Mouse (Mus musculus) heart, embryonic 12.5 days (tissue): Measurements from ENCODE around the gene Ndufs8. TPM values are rescaled to one million over a fixed set of nuclear protein-coding genes. Genes with fewer than 3 reads are reported as not detected.

Experiments
- ATAC-seq: fragments of 200-750 bp; cut with Nextera tagmentation; 2 replicates; pipeline ENCODE4 v1.8.0; 2017; ENCODE audit warnings: moderate TSS enrichment, moderate library complexity; ENCODE audit not compliant: insufficient number of reproducible peaks, low FRiP score
- H3K27ac ChIP-seq: fragments of 300-500 bp; sonication (generic); 2 replicates; pipeline ENCODE4 v1.5.1; 2016; ENCODE audit warnings: mild to moderate bottlenecking, moderate library complexity; ENCODE audit not compliant: poor library complexity, severe bottlenecking
- H3K27me3 ChIP-seq: fragments of 300-500 bp; sonication (generic); replicated peaks from 2 replicates; pipeline ENCODE4 v1.6.1; 2016; ENCODE audit warnings: mild to moderate bottlenecking, moderate library complexity
- H3K36me3 ChIP-seq: fragments of 300-500 bp; sonication (generic); 2 replicates; pipeline ENCODE4 v1.6.1; 2016; ENCODE audit warnings: mild to moderate bottlenecking, moderate library complexity
- H3K4me1 ChIP-seq: fragments of 300-500 bp; sonication (generic); replicated peaks from 2 replicates; pipeline ENCODE4 v1.6.1; 2016; ENCODE audit warnings: mild to moderate bottlenecking
- H3K4me2 ChIP-seq: fragments of 300-500 bp; sonication (generic); 2 replicates; pipeline ENCODE4 v1.6.1; 2016; ENCODE audit warnings: mild to moderate bottlenecking, moderate library complexity
- H3K4me3 ChIP-seq: fragments of 300-500 bp; sonication (generic); 2 replicates; pipeline ENCODE4 v1.5.1; 2016; ENCODE audit warnings: mild to moderate bottlenecking
- H3K9ac ChIP-seq: fragments of 300-500 bp; sonication (generic); 2 replicates; pipeline ENCODE4 v1.6.1; 2016; ENCODE audit warnings: mild to moderate bottlenecking, moderate library complexity
- H3K9me3 ChIP-seq: fragments of 300-500 bp; sonication (generic); replicated peaks from 2 replicates; pipeline ENCODE4 v1.6.1; 2016; ENCODE audit warnings: mild to moderate bottlenecking, moderate library complexity
- WGBS: fragments of 180-500 bp; shearing (Covaris S2); methylation state at CpG from one replicate; pipeline ENCODE4 v1.1.7; 2016; 5-methylcytosine and 5-hydroxymethylcytosine counted together
- polyA plus RNA-seq: library from polyadenylated mRNA; unstranded; fragments of >200 nt; fragmentation: Nextera tagmentation; extraction: Ambion mirVana; gene quantifications from 2 replicates; pipeline ENCODE4 v1.2.1, GENCODE M21; 2016

Ndufs8 gene
- polyA plus RNA-seq, 1 experiment from 2014 or later: 324 TPM

- ATAC-seq: no peak
- H3K27ac ChIP-seq: no peak overlapping the region
- H3K36me3 ChIP-seq: peaks cover 52% of the 10 kb centered on the region
- 76% methylated on average over 25 of the region's 25 CpGs for WGBS
- H3K4me2 ChIP-seq: 0 out of 2 replicates have a peak overlapping the region, but pooled peaks have one; percentile 79
- H3K4me3 ChIP-seq: no peak overlapping the region
- H3K9me3 ChIP-seq: no peaks in the 10 kb centered on the region
- peaks cover 39% of the 10 kb centered on the region for H3K4me1 ChIP-seq
- no peaks in the 10 kb centered on the region for H3K27me3 ChIP-seq
- H3K9ac ChIP-seq: no peak overlapping the region
These were observed 8.8 kb downstream of the Ndufs8 start for GRCm38 (mm10) chr19:3903648-3904362.

- Histone ChIP-seq H3K27ac (no peak overlapping the region), H3K36me3 (peaks cover 50% of the 10 kb centered on the region), H3K4me1 (peaks cover 37% of the 10 kb centered on the region), H3K27me3 (no peaks in the 10 kb centered on the region), H3K9me3 (no peaks in the 10 kb centered on the region), H3K4me3 (no peak overlapping the region), H3K4me2 (no peak overlapping the region), H3K9ac (no peak overlapping the region)
- no peak for ATAC-seq
- 84% methylated on average over 12 of the region's 12 CpGs for WGBS
These were observed 9.6 kb downstream of the Ndufs8 start for GRCm38 (mm10) chr19:3902966-3903365.

- no peaks in the 10 kb centered on the region for H3K9me3 ChIP-seq
- no peak overlapping the region for H3K9ac ChIP-seq
- no peak overlapping the region for H3K27ac ChIP-seq
- peaks cover 81% of the 10 kb centered on the region for H3K36me3 ChIP-seq
- no peak for ATAC-seq
- 92% methylated on average over 4 of the region's 4 CpGs for WGBS
- H3K4me3 ChIP-seq: no peak overlapping the region
- peaks cover 24% of the 10 kb centered on the region for H3K4me1 ChIP-seq
- no peak overlapping the region for H3K4me2 ChIP-seq
- no peaks in the 10 kb centered on the region for H3K27me3 ChIP-seq
These were observed 13.0 kb downstream of the Ndufs8 start for GRCm38 (mm10) chr19:3899618-3900017.

DNA sequence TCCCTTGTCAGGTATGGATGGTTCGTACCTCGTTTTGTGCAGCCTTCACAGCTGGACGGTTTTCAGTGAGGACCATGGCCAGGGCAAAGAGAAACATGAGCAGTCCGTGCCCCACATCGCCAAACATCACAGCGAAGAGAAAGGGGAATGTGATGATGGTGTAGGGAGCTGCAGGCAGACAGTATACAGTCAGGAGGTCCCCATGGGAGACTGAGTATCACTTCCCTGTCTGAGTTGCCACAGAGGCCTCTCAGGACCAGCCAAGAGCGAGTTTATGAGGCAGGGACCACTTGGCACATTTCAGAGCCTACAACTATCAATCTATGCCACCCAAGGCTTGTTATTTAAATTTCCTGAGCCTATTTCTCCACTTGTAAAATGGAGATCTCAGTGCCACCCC, 13.6 kb downstream of the Ndufs8 start:
- Histone ChIP-seq H3K36me3 (peaks cover 86% of the 10 kb centered on the region), H3K9me3 (no peaks in the 10 kb centered on the region), H3K4me3 (no peak overlapping the region), H3K4me1 (peaks cover 22% of the 10 kb centered on the region), H3K27me3 (no peaks in the 10 kb centered on the region), H3K4me2 (no peak overlapping the region), H3K27ac (no peak overlapping the region), H3K9ac (no peak overlapping the region)
- WGBS: 89% methylated on average over 7 of the region's 7 CpGs
- ATAC-seq: no peak

DNA sequence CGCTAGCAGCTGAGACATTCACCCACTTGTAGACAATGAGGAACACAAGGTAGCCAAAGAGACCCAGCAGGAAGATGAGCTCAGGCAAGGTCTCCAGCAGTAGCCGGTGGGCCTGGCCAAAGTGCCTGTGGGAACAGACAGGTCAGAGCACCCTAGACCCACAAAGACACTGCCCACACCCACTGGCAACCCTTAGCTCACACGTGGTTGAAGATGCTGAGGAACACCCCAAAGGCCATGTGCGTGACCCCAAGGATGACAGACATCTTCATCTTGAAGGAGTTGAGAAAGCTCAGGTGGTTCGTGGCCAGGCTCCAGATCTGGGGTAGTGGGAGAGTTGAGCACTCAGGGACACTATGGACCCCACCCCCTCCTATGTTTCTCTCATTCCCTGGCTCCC, 15.0 kb downstream of the Ndufs8 start:
- Histone ChIP-seq H3K9me3 (no peaks in the 10 kb centered on the region), H3K4me3 (no peak overlapping the region), H3K9ac (no peak overlapping the region), H3K36me3 (peaks cover 88% of the 10 kb centered on the region), H3K27ac (no peak overlapping the region), H3K4me2 (no peak overlapping the region), H3K27me3 (no peaks in the 10 kb centered on the region), H3K4me1 (peaks cover 29% of the 10 kb centered on the region)
- 84% methylated on average over 5 of the region's 5 CpGs for WGBS
- ATAC-seq: no peak

- H3K4me3 ChIP-seq: no peak overlapping the region
- H3K4me1 ChIP-seq: peaks cover 29% of the 10 kb centered on the region
- H3K4me2 ChIP-seq: no peak overlapping the region
- peaks cover 82% of the 10 kb centered on the region for H3K36me3 ChIP-seq
- ATAC-seq: no peak
- WGBS: 87% methylated on average over 10 of the region's 10 CpGs
- H3K27me3 ChIP-seq: no peaks in the 10 kb centered on the region
- no peak overlapping the region for H3K27ac ChIP-seq
- H3K9ac ChIP-seq: no peak overlapping the region
- no peaks in the 10 kb centered on the region for H3K9me3 ChIP-seq
These were observed 16.4 kb downstream of the Ndufs8 start for GRCm38 (mm10) chr19:3896208-3896607.

GRCm38 (mm10) chr19:3895171-3895631, 17.4 kb downstream of the Ndufs8 start:
- Histone ChIP-seq H3K4me3 (no peak overlapping the region), H3K9ac (no peak overlapping the region), H3K9me3 (no peaks in the 10 kb centered on the region), H3K4me2 (no peak overlapping the region), H3K36me3 (peaks cover 89% of the 10 kb centered on the region), H3K27me3 (no peaks in the 10 kb centered on the region), H3K4me1 (peaks cover 29% of the 10 kb centered on the region), H3K27ac (0 out of 2 replicates have a peak overlapping the region, but pooled peaks have one; percentile 6)
- 37% methylated on average over 3 of the region's 3 CpGs for WGBS
- ATAC-seq: no peak

DNA sequence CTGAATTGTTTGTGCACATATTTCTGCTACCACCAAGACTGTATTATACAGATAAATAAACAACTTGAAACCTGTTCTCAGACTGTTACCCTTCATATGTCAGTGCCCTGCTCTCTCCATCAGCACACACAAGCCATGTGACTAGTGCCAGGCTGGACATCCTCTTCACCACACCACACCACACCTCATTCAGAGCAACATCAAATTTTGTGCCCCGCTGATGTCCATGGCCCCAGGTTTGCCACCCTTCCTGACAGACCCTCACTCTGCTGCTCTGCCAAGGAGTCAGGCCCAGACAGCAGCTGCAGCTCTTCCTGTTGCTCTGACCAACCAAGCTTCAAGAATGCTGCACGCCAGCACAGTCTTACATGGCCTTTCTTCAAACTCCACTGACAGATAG, 18.3 kb downstream of the Ndufs8 start:
- Histone ChIP-seq H3K27ac (no peak overlapping the region), H3K36me3 (peaks cover 90% of the 10 kb centered on the region), H3K4me2 (no peak overlapping the region), H3K9me3 (no peaks in the 10 kb centered on the region), H3K27me3 (no peaks in the 10 kb centered on the region), H3K4me1 (peaks cover 29% of the 10 kb centered on the region), H3K9ac (no peak overlapping the region), H3K4me3 (no peak overlapping the region)
- WGBS: 84% methylated on average over 2 of the region's 2 CpGs
- no peak for ATAC-seq

- ATAC-seq: peak; percentile 48
- WGBS: 67% methylated on average over 4 of the region's 4 CpGs
- peaks cover 29% of the 10 kb centered on the region for H3K4me1 ChIP-seq
- H3K4me3 ChIP-seq: no peak overlapping the region
- no peak overlapping the region for H3K9ac ChIP-seq
- peak overlapping the region; percentile 32 for H3K27ac ChIP-seq
- no peak overlapping the region for H3K4me2 ChIP-seq
- no peaks in the 10 kb centered on the region for H3K27me3 ChIP-seq
- peaks cover 91% of the 10 kb centered on the region for H3K36me3 ChIP-seq
- no peaks in the 10 kb centered on the region for H3K9me3 ChIP-seq
These were observed 18.9 kb downstream of the Ndufs8 start for GRCm38 (mm10) chr19:3893545-3894116.

DNA sequence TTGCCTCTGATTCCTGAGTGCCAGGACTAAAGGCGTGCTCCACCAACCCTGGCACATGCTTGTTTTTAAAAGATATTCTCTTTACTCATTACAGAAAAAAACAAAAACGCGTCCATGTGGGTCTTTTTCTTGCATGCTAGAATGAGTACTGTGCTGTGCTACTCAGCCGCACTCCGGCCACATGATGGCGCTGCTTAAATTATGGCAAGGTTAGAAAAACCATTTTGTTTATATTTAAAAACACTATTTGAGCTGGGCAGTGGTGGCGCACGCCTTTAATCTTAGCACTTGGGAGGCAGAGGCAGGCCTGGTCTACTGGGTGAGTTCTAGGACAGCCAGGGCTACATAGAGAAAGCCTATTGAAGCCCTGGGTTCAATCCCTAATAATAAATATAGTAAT, 22.4 kb downstream of the Ndufs8 start:
- Histone ChIP-seq H3K4me3 (no peak overlapping the region), H3K27ac (no peak overlapping the region), H3K36me3 (peaks cover 86% of the 10 kb centered on the region), H3K27me3 (no peaks in the 10 kb centered on the region), H3K9ac (no peak overlapping the region), H3K4me1 (peaks cover 21% of the 10 kb centered on the region), H3K4me2 (no peak overlapping the region), H3K9me3 (no peaks in the 10 kb centered on the region)
- 88% methylated on average over 8 of the region's 8 CpGs for WGBS
- ATAC-seq: no peak

DNA sequence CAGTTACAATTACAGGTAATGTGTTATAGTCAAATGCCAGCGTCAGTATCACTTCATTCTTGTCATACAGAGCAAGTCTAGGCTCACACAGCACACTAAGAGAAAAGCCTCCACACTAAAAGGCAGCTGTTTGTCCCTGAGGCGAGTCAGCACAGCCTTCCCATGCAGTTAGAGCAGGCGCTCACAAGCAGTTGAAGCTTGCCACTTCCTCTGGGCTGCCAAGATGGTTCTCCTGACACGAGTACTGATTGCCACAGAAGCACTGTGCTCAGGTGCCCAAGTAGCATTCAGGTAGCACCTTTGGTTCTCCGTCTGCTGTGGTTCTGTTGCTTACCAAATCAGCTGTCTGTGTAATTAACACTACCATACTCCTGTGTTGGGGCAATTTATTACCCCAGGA, 23.5 kb downstream of the Ndufs8 start:
- H3K27me3 ChIP-seq: no peaks in the 10 kb centered on the region
- ATAC-seq: no peak
- no peak overlapping the region for H3K4me3 ChIP-seq
- H3K9ac ChIP-seq: no peak overlapping the region
- no peak overlapping the region for H3K27ac ChIP-seq
- no peaks in the 10 kb centered on the region for H3K9me3 ChIP-seq
- WGBS: 88% methylated on average over 5 of the region's 5 CpGs
- H3K36me3 ChIP-seq: peaks cover 75% of the 10 kb centered on the region
- peaks cover 23% of the 10 kb centered on the region for H3K4me1 ChIP-seq
- no peak overlapping the region for H3K4me2 ChIP-seq
